Mouse (Mus musculus): ENCODE data around the gene Rac2.

Gene Rac2

GRCm38 (mm10) chr15:78588900-78589299 is 16.3 kb upstream of the Rac2 start:
- DNase-seq (ENCODE audit: low spot score), result no peak

- DNase-seq (ENCODE audit: low spot score), result no peak
Observed at GRCm38 (mm10) chr15:78588049-78588448, 15.5 kb upstream of the Rac2 start.

- peak; percentile 38 for DNase-seq (ENCODE audit: low spot score)
Observed at GRCm38 (mm10) chr15:78587050-78587994, 14.7 kb upstream of the Rac2 start.

GRCm38 (mm10) chr15:78585404-78585803 is 12.8 kb upstream of the Rac2 start:
- DNase-seq (ENCODE audit: low spot score), result no peak

- DNase-seq (ENCODE audit: low spot score), result no peak
Observed at GRCm38 (mm10) chr15:78583352-78583751, 10.8 kb upstream of the Rac2 start.

- no peak for DNase-seq (ENCODE audit: low spot score)
Observed at GRCm38 (mm10) chr15:78576284-78576810, 3.8 kb upstream of the Rac2 start.

- no peak for DNase-seq (ENCODE audit: low spot score)
Observed at GRCm38 (mm10) chr15:78572270-78572600, 348 bp downstream of the Rac2 start.

- DNase-seq (ENCODE audit: low spot score), result peak; percentile 41
Observed at GRCm38 (mm10) chr15:78571554-78572269, 871 bp downstream of the Rac2 start.

GRCm38 (mm10) chr15:78570170-78570569 is 2.4 kb downstream of the Rac2 start:
- DNase-seq (ENCODE audit: low spot score), result no peak

GRCm38 (mm10) chr15:78567608-78568120 is 4.9 kb downstream of the Rac2 start:
- DNase-seq (ENCODE audit: low spot score), result no peak

GRCm38 (mm10) chr15:78564764-78565435 is 7.7 kb downstream of the Rac2 start:
- no peak for DNase-seq (ENCODE audit: low spot score)

- no peak for DNase-seq (ENCODE audit: low spot score)
Observed at GRCm38 (mm10) chr15:78563937-78564336, 8.6 kb downstream of the Rac2 start.

GRCm38 (mm10) chr15:78563344-78563743 is 9.2 kb downstream of the Rac2 start:
- DNase-seq (ENCODE audit: low spot score), result no peak

GRCm38 (mm10) chr15:78559141-78559979 is 13.2 kb downstream of the Rac2 start:
- DNase-seq (ENCODE audit: low spot score), result no peak

GRCm38 (mm10) chr15:78557693-78558535 is 14.7 kb downstream of the Rac2 start:
- DNase-seq (ENCODE audit: low spot score), result no peak

GRCm38 (mm10) chr15:78554545-78555313 is 17.9 kb downstream of the Rac2 start:
- no peak for DNase-seq (ENCODE audit: low spot score)

- DNase-seq (ENCODE audit: low spot score), result no peak
Observed at GRCm38 (mm10) chr15:78549189-78549734, 23.3 kb downstream of the Rac2 start.

GRCm38 (mm10) chr15:78548711-78549110 is 23.9 kb downstream of the Rac2 start:
- no peak for DNase-seq (ENCODE audit: low spot score)

- DNase-seq (ENCODE audit: low spot score), result peak; percentile 78
Observed at GRCm38 (mm10) chr15:78548336-78548665, 24.3 kb downstream of the Rac2 start.

Data from yolk sac, embryonic 10.5 days (tissue).